Mouse (Mus musculus) liver, adult (tissue): Measurements from ENCODE around the gene A930017K11Rik.

Experiments used
- GATA4 ChIP-seq: IDR thresholded peaks from 2 replicates; pipeline ENCODE4 v1.6.1; 2014; ENCODE audit warnings: mild to moderate bottlenecking, low read length; ENCODE audit not compliant: insufficient replicate concordance

Gene A930017K11Rik

GRCm38 (mm10) chr17:25951803-25952623, at the start of gene A930017K11Rik:
TSS of gene A930017K11Rik (minus strand) at chr17:25952565.
- no peak for TF ChIP-seq GATA4

- no peak for TF ChIP-seq GATA4
Observed at GRCm38 (mm10) chr17:25998425-25998824, 46.1 kb upstream of the A930017K11Rik start.

GRCm38 (mm10) chr17:25993489-25993888, 41.1 kb upstream of the A930017K11Rik start:
- no peak for TF ChIP-seq GATA4

- TF ChIP-seq GATA4: no peak
Observed at GRCm38 (mm10) chr17:25992274-25992673, 39.9 kb upstream of the A930017K11Rik start.

- no peak for TF ChIP-seq GATA4
Observed at GRCm38 (mm10) chr17:25990331-25990730, 38.0 kb upstream of the A930017K11Rik start.

- peak; percentile 51; the same call in 1 of the 2 replicates for TF ChIP-seq GATA4
Observed at GRCm38 (mm10) chr17:25985306-25986294, 33.2 kb upstream of the A930017K11Rik start, which contains the start of gene Capn15. TSS of gene Capn15 (minus strand) at chr17:25985796.

- no peak for TF ChIP-seq GATA4
Observed at GRCm38 (mm10) chr17:25984556-25985305, 32.4 kb upstream of the A930017K11Rik start.

- no peak for TF ChIP-seq GATA4
Observed at GRCm38 (mm10) chr17:25984066-25984465, 31.7 kb upstream of the A930017K11Rik start.

GRCm38 (mm10) chr17:25982913-25983312, 30.5 kb upstream of the A930017K11Rik start:
- TF ChIP-seq GATA4: no peak

- no peak for TF ChIP-seq GATA4
Observed at GRCm38 (mm10) chr17:25980854-25981253, 28.5 kb upstream of the A930017K11Rik start.

GRCm38 (mm10) chr17:25979829-25980738, 27.7 kb upstream of the A930017K11Rik start:
- peak; percentile 17; the same call in 1 of the 2 replicates for TF ChIP-seq GATA4

GRCm38 (mm10) chr17:25970954-25971707, 18.8 kb upstream of the A930017K11Rik start:
- no peak for TF ChIP-seq GATA4

GRCm38 (mm10) chr17:25970448-25970847, 18.1 kb upstream of the A930017K11Rik start:
- no peak for TF ChIP-seq GATA4
